ENCODE assay signal across 24 mouse cellular contexts in genomic region chr11:29209774-29210173, GRCm38 (mm10). TPM values are rescaled to one million over a fixed set of nuclear protein-coding genes. Genes with fewer than 3 reads are reported as not detected.
DNase-seq lines count a peak whose midpoint lies in the region; ATAC-seq and TF ChIP-seq lines count a peak whose summit lies in the region.
"Had no signal": no experiment of that assay in that cellular context is flagged by ENCODE, and none has a peak within 500 bp of the region (broad histone marks: within the 10 kb centered on the region; RNA-seq: fewer than 3 reads in every experiment).

No protein-coding gene starts in this region.

- H3K79me2 ChIP-seq in CH12.LX (replicated peaks; ENCODE audit: control insufficient read depth, extremely low read depth, insufficient read depth, poor library complexity, severe bottlenecking): no peaks in the 10 kb centered on the region
- no peaks in the 10 kb centered on the region for H3K79me2 ChIP-seq in MEL (ENCODE audit: control insufficient read depth, insufficient read depth, low read length, poor library complexity)

- TF ChIP-seq EP300 in CH12.LX (IDR thresholded peaks at IDR 0.05; ENCODE audit: low read length) (peak; percentile 71), MEL (IDR thresholded peaks at IDR 0.05; ENCODE audit: low read depth in 1 of 2, low read length in 2 of 2) (no peak)

- H3K4me3 ChIP-seq in CH12.LX (replicated peaks in 1 of 3; ENCODE audit: low read depth in 2 of 3, low read length in 2 of 3, poor library complexity in 1 of 3) (no peak overlapping the region), MEL (ENCODE audit: control insufficient read depth in 1 of 2, insufficient read depth in 1 of 2, low read depth in 2 of 2, low read length in 2 of 2) (no peak overlapping the region)
- H3K4me3 ChIP-seq in hindbrain, embryonic 13.5 days: no peak overlapping the region

- H3K4me2 ChIP-seq in CH12.LX (ENCODE audit: insufficient read depth, low read depth, poor library complexity, severe bottlenecking): no peak overlapping the region
- no peak overlapping the region for H3K4me2 ChIP-seq in hindbrain, embryonic 13.5 days

- DNase-seq in frontal cortex, postnatal 10 days (ENCODE audit: low spot score in 2 of 2): no peak
- DNase-seq in CH12.LX (ENCODE audit: extremely low read depth) (no peak), MEL (ENCODE audit: low read depth, low spot score) (no peak)
- peak; percentile 45 for DNase-seq in brain, adult 2 months (ENCODE audit: low read depth, low spot score)
- DNase-seq in adrenal gland, adult (ENCODE audit: inconsistent age in 2 of 2, low spot score in 1 of 2): no peak
- no peak for DNase-seq in lung, postnatal 14 days
- DNase-seq: adrenal gland, adult 2 months; adrenal gland, adult 8-10 months; adrenal gland, postnatal 10 days; adrenal gland, postnatal 14 days; adrenal gland, postnatal 25 days; B cell, adult 2 months; cerebellum, adult 11 months; cerebellum, adult 11-12 months; cerebellum, adult 18-20 months; cerebellum, adult 2 months; cerebellum, adult 8-10 months; cerebellum, adult 9-10 months had no signal

- H3K27ac ChIP-seq in CH12.LX (ENCODE audit: insufficient read depth, low read depth) (no peak overlapping the region), MEL (ENCODE audit: control insufficient read depth, low read depth, low read length) (no peak overlapping the region)
- H3K27ac ChIP-seq in hindbrain, embryonic 13.5 days: no peak overlapping the region

- H3K36me3 ChIP-seq in CH12.LX (replicated peaks in 1 of 2; ENCODE audit: control insufficient read depth in 1 of 2, insufficient read depth in 1 of 2, low read length in 1 of 2) (peaks cover 30 to 78% of the 10 kb centered on the region in 2 experiments), MEL (ENCODE audit: control insufficient read depth in 1 of 2, insufficient read depth in 2 of 2, low read length in 2 of 2) (peaks cover 3 to 74% of the 10 kb centered on the region in 2 experiments)
- H3K36me3 ChIP-seq in hindbrain, embryonic 13.5 days: peaks cover 27% of the 10 kb centered on the region

- TF ChIP-seq CTCF in CH12.LX (conservative IDR thresholded peaks at IDR 0.05 in 1 of 2, IDR thresholded peaks at IDR 0.05 in 1 of 2; ENCODE audit: low read depth in 2 of 2, low read length in 2 of 2) (no peak), MEL (IDR thresholded peaks at IDR 0.05 in 2 of 3, conservative IDR thresholded peaks at IDR 0.05 in 1 of 3; ENCODE audit: control insufficient read depth in 1 of 3, insufficient read depth in 1 of 3, low read depth in 2 of 3, low read length in 3 of 3, poor library complexity in 1 of 3, severe bottlenecking in 1 of 3) (no peak)

- in situ Hi-C loops in CH12.LX (cut with MboI; ENCODE audit: low pct_ligation_motif_present, low pct_unique_long_range_greater_than_20kb, low sequenced_read_pairs): no loop called here

- no peak overlapping the region for H3K9ac ChIP-seq in CH12.LX (ENCODE audit: insufficient read depth, low read depth)
- H3K9ac ChIP-seq in MEL (ENCODE audit: control insufficient read depth, low read depth, low read length, poor library complexity, severe bottlenecking): no peak overlapping the region
- H3K9ac ChIP-seq in hindbrain, embryonic 13.5 days: no peak overlapping the region

- dilution Hi-C loops in CH12.LX (cut with MboI; ENCODE audit: extremely low pct_ligation_motif_present, extremely low pct_unique_long_range_greater_than_20kb, low sequenced_read_pairs): no loop called here

- TF ChIP-seq RAD21 in CH12.LX (IDR thresholded peaks at IDR 0.05; ENCODE audit: low read depth, low read length) (no peak), MEL (IDR thresholded peaks at IDR 0.05; ENCODE audit: low read depth, low read length) (no peak)

- H3K9me3 ChIP-seq in CH12.LX (replicated peaks; ENCODE audit: low read length) (no peaks in the 10 kb centered on the region), MEL (replicated peaks; ENCODE audit: insufficient read depth, low read length) (no peaks in the 10 kb centered on the region)
- no peaks in the 10 kb centered on the region for H3K9me3 ChIP-seq in hindbrain, embryonic 13.5 days
- H3K9me3 ChIP-seq: G1E had no signal

- TF ChIP-seq POLR2A in CH12.LX (IDR thresholded peaks at IDR 0.05; ENCODE audit: low read depth, low read length) (no peak), MEL (IDR thresholded peaks at IDR 0.05; ENCODE audit: control insufficient read depth in 1 of 2, insufficient read depth in 1 of 2, low read depth in 1 of 2, low read length in 2 of 2, poor library complexity in 1 of 2) (no peak)

- peak; percentile 52; the same call in 1 of the 2 replicates for ATAC-seq in frontal cortex, adult (ENCODE audit: low TSS enrichment)
- ATAC-seq in hindbrain, embryonic 13.5 days (ENCODE audit: low FRiP score): no peak
- ATAC-seq: activated CD4-positive, CD25-positive, alpha-beta regulatory T cell, adult 4 months; CD4-positive, CD25-positive, alpha-beta regulatory T cell, adult 4 months; Patski had no signal

- H3K4me1 ChIP-seq in CH12.LX (ENCODE audit: control insufficient read depth in 1 of 2, insufficient read depth in 2 of 2) (peaks cover 0 to 4% of the 10 kb centered on the region in 2 experiments; a peak in 1 of 4 replicates), MEL (ENCODE audit: control insufficient read depth in 1 of 2, insufficient read depth in 2 of 2, low read length in 2 of 2) (no peaks in the 10 kb centered on the region)
- no peaks in the 10 kb centered on the region for H3K4me1 ChIP-seq in hindbrain, embryonic 13.5 days (replicated peaks)

- H3K27me3 ChIP-seq in CH12.LX (replicated peaks) (no peaks in the 10 kb centered on the region), MEL (ENCODE audit: control insufficient read depth in 1 of 2, insufficient read depth in 2 of 2, low read length in 2 of 2) (no peaks in the 10 kb centered on the region)
- H3K27me3 ChIP-seq in hindbrain, embryonic 13.5 days: no peaks in the 10 kb centered on the region
- H3K27me3 ChIP-seq: Patski had no signal

- WGBS in hindbrain, embryonic 13.5 days: 88% methylated on average over 2 of the region's 2 CpGs

TF ChIP-seq in CH12.LX, 34 proteins besides CTCF, POLR2A, EP300 and RAD21:
- TF ChIP-seq MAX (IDR thresholded peaks at IDR 0.05; ENCODE audit: low read length) (no peak), IRF4 (IDR thresholded peaks at IDR 0.05; ENCODE audit: low read depth, low read length) (peak; percentile 90)

TF ChIP-seq in MEL, 35 proteins besides CTCF, POLR2A, EP300 and RAD21:
- TF ChIP-seq ZMIZ1 (IDR thresholded peaks at IDR 0.05; ENCODE audit: low read depth, low read length) (0 out of 2 replicates have a peak, but pooled peaks have one; percentile 15), SMC3 (IDR thresholded peaks at IDR 0.05; ENCODE audit: low read depth, low read length) (no peak)

RNA-seq across cellular contexts. Expression of gene Ppp4r3b, which starts 37.1 kb away (rescaled TPM):
- total RNA-seq in CH12.LX (2012; rRNA removed): 95.5 and 104 TPM in 2 replicates
- 127 and 161 TPM in 2 replicates for total RNA-seq in CH12.LX (2014; rRNA removed)
- polyA plus RNA-seq in CH12.LX (2012; ENCODE audit: insufficient read length, low read depth): 81.4 and 116 TPM in 2 replicates
- 95.7 and 98.0 TPM in 2 replicates for total RNA-seq in MEL (2012; rRNA removed)
- polyA plus RNA-seq in MEL (2012; ENCODE audit: insufficient read depth in 1 of 2, insufficient read length in 2 of 2, low read depth in 1 of 2, low replicate concordance in 2 of 2, missing spikeins in 1 of 2): 100 to 1,000 TPM in 1 of 2 experiments, 10 to 100 TPM in 1; 58.9 to 145 TPM
- polyA plus RNA-seq in hindbrain, embryonic 13.5 days (2015; fragmentation: Nextera tagmentation; extraction: Ambion mirVana): 85.8 and 93.9 TPM in 2 replicates

RNA-seq across cellular contexts. Expression of gene Cfap36, which starts 37.4 kb away (rescaled TPM):
- total RNA-seq in CH12.LX (2012; rRNA removed) (26.5 and 27.8 TPM in 2 replicates), CH12.LX (2014; rRNA removed) (37.6 and 38.2 TPM in 2 replicates), MEL (2012; rRNA removed) (18.7 and 18.8 TPM in 2 replicates)
- polyA plus RNA-seq in CH12.LX (2012; ENCODE audit: insufficient read length, low read depth) (38.7 and 49.5 TPM in 2 replicates), MEL (2012; ENCODE audit: insufficient read depth in 1 of 2, insufficient read length in 2 of 2, low read depth in 1 of 2, low replicate concordance in 2 of 2, missing spikeins in 1 of 2) (10 to 100 TPM in 1 of 2 experiments, not detected in 1; 17.8 TPM)
- 126 and 127 TPM in 2 replicates for polyA plus RNA-seq in hindbrain, embryonic 13.5 days (2015; fragmentation: Nextera tagmentation; extraction: Ambion mirVana)
